Mouse (Mus musculus): ENCODE data around the gene Olfr1202. TPM values are rescaled to one million over a fixed set of nuclear protein-coding genes. Genes with fewer than 3 reads are reported as not detected.

The Olfr1202 gene
- not detected for total RNA-seq (2021)
- long read RNA-seq, experiment 1 = 0 reads
- long read RNA-seq, experiment 2 = 0 reads

DNA sequence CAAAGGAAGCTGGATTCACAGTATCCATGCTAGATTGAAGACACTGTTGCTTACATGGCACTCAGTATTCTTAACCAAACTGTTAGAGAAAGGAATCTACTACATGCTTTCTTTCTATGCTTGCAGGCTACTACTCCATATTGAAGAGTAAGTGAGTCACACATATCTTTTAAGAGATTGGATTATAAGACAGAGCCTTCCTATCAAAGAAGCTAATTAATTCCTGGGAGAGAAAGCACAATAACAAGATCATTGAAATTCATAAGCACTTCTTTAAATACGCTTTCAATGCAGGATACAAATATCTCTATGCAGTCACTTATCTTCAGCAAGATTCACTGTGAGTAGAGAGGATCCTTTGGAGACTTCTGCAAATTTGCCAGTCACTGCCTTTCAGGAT, at the start of gene Olfr1202:
TSS of gene Olfr1202 (plus strand) at position 301 of the 400 bp plus-strand sequence.
- DNase-seq = no peak

GRCm38 (mm10) chr2:88770388-88770787, 43.9 kb upstream of the Olfr1202 start, which contains the start of gene Olfr1200:
Olfr1200 (minus strand) TSS chr2:88770488.
- DNase-seq = no peak

DNA sequence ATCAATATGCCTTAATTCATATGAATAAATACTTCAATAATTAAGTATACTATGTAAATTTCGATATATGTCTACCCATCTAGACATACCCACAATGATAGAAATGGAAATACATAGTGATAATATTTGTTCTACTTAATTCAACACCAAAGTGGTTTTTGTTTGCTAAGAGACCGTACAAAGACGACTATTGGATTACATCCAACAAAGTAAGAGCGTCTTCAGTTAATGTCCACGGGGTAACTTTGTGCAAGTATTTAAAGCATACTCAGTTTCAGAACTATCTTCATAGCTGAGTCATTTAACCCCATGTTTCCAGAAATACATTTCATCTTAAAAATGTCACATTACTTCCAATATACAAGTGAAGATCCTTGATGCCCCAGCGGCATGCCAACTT, 21.6 kb upstream of the Olfr1202 start, which contains the start of gene Olfr1201:
TSS of gene Olfr1201 (plus strand) at position 301 of the 400 bp plus-strand sequence.
- DNase-seq = no peak

- DNase-seq = no peak
These were observed 15.1 kb downstream of the Olfr1202 start, which contains the start of gene Olfr1205 for GRCm38 (mm10) chr2:88829437-88829836. Olfr1205 (plus strand) TSS chr2:88829737.

DNA sequence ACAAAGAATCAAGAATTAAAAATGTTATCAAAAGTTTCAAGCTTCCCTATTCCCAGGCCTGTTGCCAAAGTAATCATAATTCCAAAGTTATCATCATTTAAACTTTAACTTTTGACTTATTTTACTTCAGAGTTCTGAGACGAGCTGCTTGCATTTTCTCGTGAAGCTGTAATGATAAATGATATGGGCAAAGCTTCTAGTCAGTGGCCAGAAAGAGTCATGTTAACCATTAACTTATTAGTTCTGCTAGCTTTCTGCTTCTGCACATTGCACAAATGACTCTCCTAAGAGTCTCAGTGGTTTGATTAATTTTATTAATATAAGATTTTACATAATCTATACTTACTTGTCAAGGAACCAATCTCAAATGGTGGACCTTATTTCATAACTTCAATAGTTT, 24.2 kb downstream of the Olfr1202 start:
- no peak for DNase-seq

DNA sequence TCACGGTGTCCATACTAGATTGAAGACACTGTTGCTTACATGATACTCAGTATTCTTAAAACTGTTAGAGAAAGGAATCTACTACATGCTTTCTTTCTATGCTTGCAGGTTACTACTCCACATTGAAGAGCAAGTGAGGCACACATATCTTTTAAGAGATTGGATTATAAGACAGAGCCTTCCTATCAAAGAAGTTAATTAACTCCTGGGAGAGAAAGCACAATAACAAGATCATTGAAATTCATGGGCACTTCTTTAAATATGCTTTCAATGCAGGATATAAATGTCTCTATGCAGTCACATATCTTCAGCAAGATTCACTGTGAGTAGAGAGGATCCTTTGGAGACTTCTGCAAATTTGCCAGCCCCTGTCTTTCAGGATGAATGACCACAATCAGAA, 34.7 kb downstream of the Olfr1202 start, which contains the start of gene Olfr1204:
TSS of gene Olfr1204 (plus strand) at position 301 of the 400 bp plus-strand sequence.
- no peak for DNase-seq

DNA sequence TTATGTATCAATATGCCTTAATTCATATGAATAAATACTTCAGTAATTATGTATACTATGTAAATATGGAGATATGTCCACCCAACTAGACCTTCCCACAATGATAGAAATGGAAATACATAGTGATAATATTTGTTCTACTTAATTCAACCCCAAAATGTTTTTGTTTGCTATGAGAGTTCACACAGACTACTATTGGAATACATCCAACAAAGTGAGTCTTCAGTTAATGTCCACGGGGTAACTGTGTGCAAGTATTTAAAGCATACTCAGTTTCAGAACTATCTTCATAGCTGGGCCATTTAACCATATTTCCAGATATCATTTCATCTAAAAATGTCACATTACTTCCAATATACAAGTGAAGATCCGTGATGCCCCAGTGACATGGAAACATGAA, 48.6 kb downstream of the Olfr1202 start, which contains the start of gene Olfr1206:
TSS of gene Olfr1206 (plus strand) at position 301 of the 400 bp plus-strand sequence.
- DNase-seq = no peak

Other genes starting within 250 kb of the Olfr1202 start
- not detected for gene Olfr1189, start 228.0 kb upstream of the Olfr1202 start, total RNA-seq (2021)
- under 1 TPM in 1 of 2 experiments, not detected in 1; 0.03 TPM for gene Olfr1191-ps1, start 174.0 kb upstream of the Olfr1202 start, total RNA-seq (2021)
- gene Olfr1192-ps1, start 166.0 kb upstream of the Olfr1202 start, total RNA-seq (2021) = not detected
- gene Olfr1193, start 138.9 kb upstream of the Olfr1202 start, total RNA-seq (2021) = not detected
- not detected for gene Olfr1195, start 125.3 kb upstream of the Olfr1202 start, total RNA-seq (2021)
- gene Olfr1196, start 109.9 kb upstream of the Olfr1202 start, total RNA-seq (2021) = not detected
- gene Olfr1197, start 82.1 kb upstream of the Olfr1202 start, total RNA-seq (2021) = not detected
- gene Olfr1198, start 63.1 kb upstream of the Olfr1202 start, total RNA-seq (2021) = not detected
- gene Olfr1199, start 54.0 kb upstream of the Olfr1202 start, total RNA-seq (2021) = not detected
- not detected for gene Olfr1200, start 44.0 kb upstream of the Olfr1202 start, total RNA-seq (2021)
- not detected for gene Olfr1201, start 21.5 kb upstream of the Olfr1202 start, total RNA-seq (2021)
- gene Olfr1205, start 15.2 kb downstream of the Olfr1202 start, total RNA-seq (2021) = not detected
- gene Olfr1204, start 34.8 kb downstream of the Olfr1202 start, total RNA-seq (2021) = not detected
- gene Olfr1206, start 48.7 kb downstream of the Olfr1202 start, total RNA-seq (2021) = not detected
- gene Olfr1208, start 87.8 kb downstream of the Olfr1202 start, total RNA-seq (2021) = not detected
- not detected for gene Olfr1209, start 100.7 kb downstream of the Olfr1202 start, total RNA-seq (2021)
- gene Olfr1211, start 123.6 kb downstream of the Olfr1202 start, total RNA-seq (2021) = not detected
- not detected for gene Olfr1212, start 139.5 kb downstream of the Olfr1202 start, total RNA-seq (2021)
- not detected for gene Gm13762, start 165.8 kb downstream of the Olfr1202 start, total RNA-seq (2021)
- not detected for gene Olfr1214, start 178.2 kb downstream of the Olfr1202 start, total RNA-seq (2021)
- gene Olfr1215, start 192.5 kb downstream of the Olfr1202 start, total RNA-seq (2021) = not detected
- not detected for gene Olfr1216, start 203.8 kb downstream of the Olfr1202 start, total RNA-seq (2021)
- not detected for gene Olfr1217, start 217.6 kb downstream of the Olfr1202 start, total RNA-seq (2021)
- not detected for gene Olfr1218, start 246.7 kb downstream of the Olfr1202 start, total RNA-seq (2021)